Mouse (Mus musculus) lung, adult 18-20 months (tissue): ENCODE data around the gene Pdc.
"Not testable (repeated sequence)": the region's sequence is repeated elsewhere in the genome, so short reads cannot be mapped to it uniquely, and the experiment has no call there.

Source experiments
- DNase-seq, 2 experiments: peaks; one replicate each; pipeline ENCODE4 v3.0.0; 2022; ENCODE audit warnings: mixed read lengths in 2 of 2

Pdc gene

DNA sequence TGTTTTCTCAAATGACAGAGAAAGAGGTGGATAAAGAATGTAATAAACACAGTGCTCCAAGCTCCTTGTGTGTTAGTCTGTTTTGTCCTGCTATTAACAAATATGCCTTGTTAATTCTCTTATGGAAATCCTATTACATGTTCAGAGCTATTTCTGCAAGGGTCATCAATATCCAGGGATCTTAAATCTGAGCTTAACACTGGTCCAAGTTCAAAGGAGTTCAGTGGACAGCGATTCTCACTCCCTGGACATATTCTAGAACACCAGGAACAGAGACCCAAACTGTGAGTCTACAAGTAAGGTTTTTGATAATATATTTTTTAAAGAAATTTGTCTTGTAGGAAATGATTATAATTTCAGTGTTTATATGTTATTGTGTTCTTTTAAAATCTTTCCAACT is at the start of gene Pdc:
Gene Pdc, plus strand, starts transcription at position 213 of the 400 bp plus-strand sequence.
- DNase-seq = no peak

DNA sequence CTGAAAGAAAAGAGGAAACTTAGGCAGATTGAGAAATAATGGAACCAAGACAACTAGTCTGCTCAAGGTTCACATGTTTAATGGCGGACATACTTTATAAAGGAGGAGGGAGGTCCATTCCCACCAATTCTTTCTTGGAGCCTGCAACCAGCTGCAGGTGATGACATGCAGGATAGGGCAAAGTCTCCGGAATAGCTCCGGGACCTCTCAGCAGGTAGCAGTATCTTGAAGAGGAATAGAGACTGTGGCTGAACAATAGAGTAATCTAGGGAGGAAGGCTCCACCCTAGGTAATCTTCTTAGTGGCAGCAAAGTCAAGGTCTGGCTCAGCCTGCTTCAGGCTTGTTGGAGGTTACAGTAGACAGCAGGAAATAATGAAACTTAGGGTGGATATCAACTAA is 25.2 kb upstream of the Pdc start:
- DNase-seq = not testable (repeated sequence)

DNA sequence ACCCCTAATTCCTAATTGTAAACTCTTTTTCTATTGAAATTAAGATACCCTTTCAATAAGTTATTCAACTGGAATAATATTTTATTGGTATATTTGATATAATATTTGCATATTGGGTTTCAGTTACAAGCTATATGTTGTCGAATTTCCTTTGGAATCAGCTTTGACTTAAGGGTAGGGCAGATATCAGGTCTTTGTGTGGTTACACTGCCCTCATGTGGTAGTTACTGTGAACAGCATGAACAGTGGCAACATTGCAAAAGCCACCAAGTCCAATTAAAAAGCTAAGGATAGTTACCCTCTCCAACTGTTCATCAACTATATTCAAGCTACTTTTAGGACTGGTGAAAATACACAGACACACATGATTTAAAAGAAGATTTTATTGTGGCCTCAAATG is 11.6 kb upstream of the Pdc start:
- no peak for DNase-seq

DNA sequence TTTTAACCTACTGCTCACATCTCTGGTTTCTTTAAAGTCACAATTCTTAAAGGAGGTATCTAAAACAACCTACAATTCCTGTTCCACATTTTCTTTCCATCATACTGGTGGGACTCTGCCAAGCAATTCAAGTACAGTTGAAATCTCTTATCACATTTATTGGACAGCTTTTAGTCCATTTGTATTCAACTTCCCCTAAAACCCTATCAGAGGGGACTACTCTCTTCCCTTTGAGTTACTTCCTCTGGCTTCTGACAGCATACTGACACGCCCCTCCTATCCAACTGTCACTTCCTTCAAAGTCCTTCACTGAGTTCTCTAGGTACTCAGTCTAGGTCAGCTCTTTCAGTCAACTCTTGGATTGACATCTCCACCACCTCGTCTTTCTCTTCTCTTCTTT is 15.9 kb downstream of the Pdc start:
- DNase-seq = no peak

DNA sequence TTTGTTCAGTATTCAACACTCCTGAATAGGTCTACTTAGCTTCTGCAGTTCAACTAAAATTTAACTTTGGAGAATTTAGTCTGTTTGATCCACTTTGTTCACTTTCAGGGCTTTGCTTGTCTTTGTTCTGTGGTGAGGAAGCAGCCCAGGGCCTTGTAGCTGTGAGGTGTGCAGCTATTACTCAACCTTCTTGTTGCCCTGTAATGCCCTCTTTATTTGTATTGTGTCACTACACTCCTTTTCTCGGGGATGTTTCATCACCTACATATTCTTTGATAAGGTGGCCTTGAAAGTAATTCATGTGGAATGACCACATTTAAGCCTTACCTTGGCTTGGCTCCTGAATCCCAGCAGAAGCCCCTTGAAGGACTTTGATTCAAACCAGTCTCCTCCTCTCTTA is 41.6 kb downstream of the Pdc start:
- DNase-seq = no peak

DNA sequence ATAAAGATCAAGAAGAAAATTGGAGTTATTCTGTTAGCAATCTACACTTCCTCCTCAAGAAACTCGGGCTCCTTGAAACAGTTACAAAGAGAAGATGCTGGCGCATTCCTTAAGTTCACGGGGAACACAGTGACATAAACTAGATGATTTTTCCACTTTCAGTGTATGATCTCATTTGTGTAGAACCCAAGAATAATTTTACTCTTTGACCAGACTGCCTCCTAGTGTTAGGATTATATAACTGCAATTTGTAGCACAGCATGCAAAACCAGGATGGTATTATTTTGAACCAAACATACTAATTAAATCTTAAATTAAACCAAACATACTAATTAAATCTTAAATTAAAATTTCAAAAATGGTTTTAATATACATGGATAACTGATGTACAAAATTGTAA is 53.7 kb downstream of the Pdc start:
- DNase-seq = no peak

DNA sequence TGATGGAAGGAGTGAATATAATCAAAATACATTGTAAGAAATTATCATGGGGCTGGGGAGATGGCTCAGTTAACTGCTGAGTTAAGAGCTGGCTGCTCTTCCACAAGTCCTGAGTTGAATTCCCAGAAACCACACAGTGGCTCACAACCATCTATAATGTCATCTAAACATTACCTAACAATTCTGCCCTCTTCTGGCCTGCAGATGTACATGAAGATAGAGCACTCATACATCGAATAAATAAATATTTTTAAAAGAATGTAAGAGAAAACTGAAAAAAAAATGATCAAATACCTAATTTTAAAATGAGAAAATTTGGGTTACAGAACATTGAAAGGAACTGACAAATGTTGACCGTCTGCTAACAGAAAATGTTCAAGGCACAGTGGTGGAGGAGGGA is 55.0 kb downstream of the Pdc start:
- DNase-seq = no peak
